Mouse (Mus musculus) cerebellum, adult 11 months (tissue): ENCODE measurements around the gene Zpr1.

Source experiments
- DNase-seq: peaks from one replicate; pipeline ENCODE4 v3.0.0; 2022

Gene Zpr1

GRCm38 (mm10) chr9:46272677-46273454 is at the start of gene Zpr1:
TSS of gene Zpr1 (plus strand) at chr9:46273064.
- DNase-seq = peak; percentile 79

- DNase-seq = no peak
Observed at GRCm38 (mm10) chr9:46223090-46223489, 49.8 kb upstream of the Zpr1 start.

- DNase-seq = no peak
Observed at GRCm38 (mm10) chr9:46224101-46224500, 48.8 kb upstream of the Zpr1 start.

- no peak for DNase-seq
Observed at GRCm38 (mm10) chr9:46224945-46225660, 47.8 kb upstream of the Zpr1 start.

GRCm38 (mm10) chr9:46227064-46227614 is 45.7 kb upstream of the Zpr1 start:
- no peak for DNase-seq

DNA sequence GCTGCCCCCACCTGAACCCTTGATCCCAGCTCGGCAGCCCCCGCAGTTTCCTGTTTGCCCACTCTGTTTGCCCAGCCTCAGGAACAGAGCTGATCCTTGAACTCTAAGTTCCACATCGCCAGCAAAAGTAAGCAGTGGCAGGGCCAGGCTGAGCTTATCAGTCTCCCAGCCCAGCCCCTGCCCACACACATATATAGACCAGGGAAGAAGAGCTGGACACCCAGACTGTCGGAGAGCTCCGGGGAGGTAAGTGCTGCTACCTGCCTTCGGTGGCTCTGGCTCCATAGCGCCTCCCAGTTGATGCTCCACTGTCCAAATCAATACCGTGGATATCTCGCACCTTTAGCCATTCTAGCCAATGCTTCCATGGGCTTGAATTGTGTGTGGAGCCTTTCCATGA is 44.4 kb upstream of the Zpr1 start, which contains the start of gene Apoa1:
Gene Apoa1 (plus strand): TSS at position 90 of the 400 bp plus-strand sequence.
- no peak for DNase-seq

GRCm38 (mm10) chr9:46229573-46230449 is 43.1 kb upstream of the Zpr1 start:
- DNase-seq = peak; percentile 92

GRCm38 (mm10) chr9:46230450-46230975 is 42.4 kb upstream of the Zpr1 start:
- DNase-seq = no peak

GRCm38 (mm10) chr9:46235196-46235595 is 37.7 kb upstream of the Zpr1 start:
- peak; percentile 44 for DNase-seq

DNA sequence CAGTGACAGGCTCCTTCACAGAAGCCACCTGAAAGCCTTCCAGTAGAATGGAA is 37.4 kb upstream of the Zpr1 start, which contains the start of gene Apoc3:
Gene Apoc3 (minus strand): TSS at position 41 of the 53 bp plus-strand sequence.
- DNase-seq = no peak

- no peak for DNase-seq
Observed at GRCm38 (mm10) chr9:46235649-46236048, 37.2 kb upstream of the Zpr1 start.

- DNase-seq = no peak
Observed at GRCm38 (mm10) chr9:46238850-46239249, 34.0 kb upstream of the Zpr1 start.

DNA sequence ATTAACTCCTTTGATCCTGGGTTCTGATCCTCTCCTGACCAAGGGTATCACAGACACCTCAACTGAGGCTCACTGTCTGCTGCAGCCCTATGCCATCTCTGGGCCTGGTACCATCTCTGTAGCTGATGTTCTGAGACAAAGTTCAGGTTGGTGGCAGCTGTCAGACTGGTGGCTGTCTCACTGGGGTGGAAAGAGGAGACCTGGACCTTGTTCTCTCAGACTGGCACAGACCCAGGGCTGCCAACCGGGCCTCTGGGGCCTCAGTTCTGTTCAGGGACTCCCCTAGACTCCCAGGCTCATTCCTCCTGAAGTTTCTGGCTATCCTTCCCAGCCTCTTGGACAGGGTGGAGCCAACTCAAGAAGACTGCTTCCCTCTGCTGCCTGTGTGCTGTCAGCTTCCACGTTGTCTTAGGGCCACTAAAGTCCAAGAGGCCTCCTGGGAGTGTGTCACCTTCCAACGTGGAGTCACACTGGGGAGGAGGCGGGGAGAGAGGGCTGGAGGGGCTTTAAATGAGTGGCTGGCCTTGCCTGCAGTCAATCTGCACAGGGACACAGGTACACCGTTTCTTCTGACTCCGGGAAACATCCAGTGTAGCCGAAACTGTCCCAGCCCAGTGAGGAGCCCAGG is 32.2 kb upstream of the Zpr1 start, which contains the start of gene Apoa4:
Gene Apoa4 (plus strand): TSS at position 171 of the 628 bp plus-strand sequence.
- DNase-seq = no peak

DNA sequence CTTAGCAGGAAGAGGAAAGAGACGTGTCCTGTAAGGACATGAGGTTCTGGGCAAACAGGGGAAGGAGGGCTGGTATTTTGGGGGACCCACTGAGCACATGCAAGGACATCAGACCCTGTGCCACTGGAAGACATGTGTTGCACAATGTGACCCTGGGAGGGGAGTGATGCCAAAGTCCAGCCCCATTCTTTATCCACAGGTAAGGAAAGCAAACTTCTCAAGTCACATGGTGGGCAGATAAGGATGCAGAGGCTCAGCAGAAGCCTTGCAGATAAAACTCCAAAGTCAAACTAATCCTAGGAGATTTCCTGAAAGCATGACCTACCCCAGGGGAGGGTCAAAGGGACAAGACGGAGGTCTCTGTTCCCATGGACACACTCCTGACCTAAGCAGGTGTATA is 31.0 kb upstream of the Zpr1 start:
- no peak for DNase-seq

GRCm38 (mm10) chr9:46243122-46243521 is 29.7 kb upstream of the Zpr1 start:
- no peak for DNase-seq

DNA sequence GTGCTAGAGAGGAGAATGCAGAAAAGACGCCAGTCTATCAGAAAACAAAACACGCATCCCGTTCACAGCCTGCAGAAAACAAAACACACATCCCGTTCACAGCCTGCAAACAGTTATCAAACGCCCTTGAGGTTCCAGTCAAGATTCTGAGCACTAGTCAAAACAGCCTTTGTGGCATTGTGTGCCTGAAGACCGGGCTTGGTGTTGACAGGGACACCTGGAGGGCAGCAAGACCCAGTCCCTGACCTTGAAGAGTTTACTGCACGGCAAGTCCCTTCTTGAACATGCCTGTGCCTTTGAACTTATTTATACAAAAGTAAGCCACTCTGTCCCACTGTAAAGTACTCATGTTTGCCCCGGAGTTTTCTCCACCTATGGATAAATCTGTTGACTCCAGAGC is 29.3 kb upstream of the Zpr1 start:
- no peak for DNase-seq

DNA sequence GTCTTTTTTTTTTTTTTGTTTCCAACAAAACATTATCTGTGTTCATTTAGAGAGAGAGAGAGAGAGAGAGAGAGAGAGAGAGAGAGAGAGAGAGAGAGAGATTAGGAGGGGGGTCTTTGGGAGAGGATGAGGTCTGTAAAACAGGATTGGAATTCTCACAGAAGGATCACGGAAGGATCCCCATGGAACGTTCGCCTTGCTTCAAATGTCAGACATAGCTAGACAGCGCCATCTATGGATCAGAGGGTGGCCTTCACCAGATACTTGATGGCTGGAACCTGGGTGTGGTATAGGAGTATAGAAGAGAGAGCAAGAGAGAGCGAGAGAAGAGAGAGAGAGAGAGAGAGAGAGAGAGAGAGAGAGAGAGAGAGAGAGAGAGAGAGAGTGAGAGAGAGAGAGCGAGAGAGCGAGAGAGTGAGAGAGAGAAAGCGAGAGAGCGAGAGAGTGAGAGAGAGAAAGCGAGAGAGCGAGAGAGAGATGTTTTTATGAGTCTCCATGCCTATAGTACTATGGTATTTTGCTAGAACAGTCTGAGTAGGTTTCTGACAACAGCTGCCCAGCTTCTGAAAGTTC is 26.0 kb upstream of the Zpr1 start:
- DNase-seq = peak; percentile 57

- DNase-seq = no peak
Observed at GRCm38 (mm10) chr9:46256177-46256576, 16.7 kb upstream of the Zpr1 start.

DNA sequence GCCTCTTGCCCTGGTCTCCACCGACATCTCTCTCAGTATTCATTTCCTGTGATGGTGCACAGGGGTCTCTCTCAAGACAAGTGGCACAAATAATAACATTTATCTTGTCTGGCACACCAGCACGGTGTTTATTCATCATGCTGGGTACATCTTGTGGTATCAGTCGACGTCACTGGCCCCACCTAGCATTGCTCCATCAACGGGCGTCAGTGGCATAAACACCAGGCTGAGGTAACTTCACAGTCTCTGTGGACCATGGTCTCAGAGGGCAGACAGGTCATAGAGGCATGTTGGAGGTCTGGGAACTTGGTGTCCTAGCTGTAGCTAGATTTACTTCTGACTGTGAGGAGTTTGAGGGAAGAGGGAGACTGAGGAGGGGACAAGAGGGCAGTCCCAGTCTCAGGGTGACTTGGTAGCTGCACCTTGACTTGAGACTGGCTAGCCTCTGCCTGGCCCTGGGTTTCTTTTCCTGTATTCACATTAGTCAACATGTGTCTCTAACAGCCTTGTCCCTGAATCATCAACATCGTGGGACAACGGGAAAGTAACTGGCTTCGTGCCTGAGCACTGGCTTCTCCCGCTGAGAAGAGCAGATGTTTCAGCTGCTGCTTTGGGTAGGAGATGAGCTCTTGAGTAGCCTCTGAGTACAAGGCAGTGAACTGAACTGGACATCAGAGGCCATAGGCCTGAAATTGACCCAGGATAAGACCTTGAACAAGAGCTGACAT is 16.0 kb upstream of the Zpr1 start:
- no peak for DNase-seq

DNA sequence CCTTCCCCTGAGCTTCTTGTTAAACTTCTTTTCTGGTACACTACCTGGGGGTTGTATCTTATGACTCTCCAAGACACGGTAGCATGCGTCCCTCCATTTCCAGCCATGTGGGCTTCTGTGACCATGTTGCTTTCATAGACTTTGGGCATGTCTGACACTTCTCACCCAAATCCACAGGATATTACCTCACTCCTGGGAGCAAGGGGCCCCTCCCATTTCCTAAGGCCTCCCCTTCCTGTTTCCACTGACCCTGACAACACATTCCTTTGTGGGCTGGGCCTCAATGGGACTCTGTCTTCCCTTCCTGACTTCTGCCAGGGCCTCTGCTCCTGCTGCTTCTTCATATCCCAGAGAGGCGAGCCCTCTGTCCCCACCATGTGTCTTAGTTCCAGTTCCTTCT is 15.3 kb upstream of the Zpr1 start:
- no peak for DNase-seq

DNA sequence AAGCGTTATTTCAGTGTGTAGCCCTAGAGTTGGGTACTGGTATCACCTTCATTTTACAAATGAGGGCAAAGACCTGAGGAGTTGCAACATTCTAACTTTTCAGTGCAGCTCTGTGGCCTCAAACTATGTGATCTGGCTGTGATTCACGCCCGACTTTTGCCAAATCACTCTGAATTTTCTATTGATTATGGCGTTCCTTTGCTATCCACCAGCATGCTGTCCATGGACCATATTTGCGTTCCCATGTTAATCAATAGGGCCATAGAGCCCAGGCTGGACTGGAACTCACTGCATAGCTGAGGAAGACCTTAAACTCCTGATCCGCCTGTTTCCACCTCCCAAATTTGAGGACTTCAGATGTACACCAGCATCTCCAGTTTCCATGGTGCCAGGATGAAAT is 13.8 kb upstream of the Zpr1 start:
- no peak for DNase-seq

DNA sequence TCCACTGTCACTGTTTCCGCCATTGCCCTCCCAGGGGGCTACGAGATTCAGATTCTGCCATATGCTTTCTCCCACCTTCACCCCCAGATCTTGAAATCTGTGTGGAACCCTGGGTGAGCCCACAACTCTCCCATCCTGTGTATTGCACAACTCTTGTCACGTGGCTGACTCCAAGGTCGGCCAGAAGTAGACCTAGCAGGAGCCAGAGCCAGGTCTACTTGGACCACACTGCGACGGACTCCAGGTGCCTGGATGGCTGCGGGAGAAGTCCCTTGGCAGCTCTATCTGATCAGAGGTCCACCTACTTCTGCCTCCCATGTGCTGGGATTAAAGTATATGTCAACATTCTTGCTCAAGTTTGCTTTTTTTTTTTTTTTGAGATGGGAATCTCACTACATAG is 11.7 kb upstream of the Zpr1 start:
- DNase-seq = no peak
